Mouse (Mus musculus) lung, postnatal 0 days (tissue): ENCODE results near the gene Rptor. TPM values are rescaled to one million over a fixed set of nuclear protein-coding genes. Genes with fewer than 3 reads are reported as not detected.

Experiments
- ATAC-seq: fragments of 200-750 bp; cut with Nextera tagmentation; 2 replicates; pipeline ENCODE4 v1.8.0; 2017; ENCODE audit warnings: moderate library complexity
- DNase-seq: peaks from one replicate; pipeline ENCODE4 v3.0.0-alpha.2; 2016; ENCODE audit warnings: low spot score
- H3K27ac ChIP-seq: fragments of 300-500 bp; sonication (generic); 2 replicates; pipeline ENCODE4 v1.5.1; 2014; ENCODE audit warnings: antibody characterized with exemption, mild to moderate bottlenecking, low read length, mixed read lengths
- H3K27me3 ChIP-seq: fragments of 300-500 bp; sonication (generic); replicated peaks from 2 replicates; pipeline ENCODE4 v1.6.1; 2014; ENCODE audit warnings: low read length, mixed read lengths; ENCODE audit not compliant: insufficient read depth
- H3K36me3 ChIP-seq: fragments of 300-500 bp; sonication (generic); 2 replicates; pipeline ENCODE4 v1.6.1; 2014; ENCODE audit warnings: low read length, mixed read lengths; ENCODE audit not compliant: insufficient read depth
- H3K4me1 ChIP-seq: fragments of 300-500 bp; sonication (generic); 2 replicates; pipeline ENCODE4 v1.6.1; 2014; ENCODE audit warnings: antibody characterized with exemption, low read depth, low read length, mixed read lengths; ENCODE audit not compliant: insufficient read depth
- H3K4me2 ChIP-seq: fragments of 300-500 bp; sonication (generic); replicated peaks from 2 replicates; pipeline ENCODE4 v1.6.1; 2014; ENCODE audit warnings: low read depth, mild to moderate bottlenecking, low read length, moderate library complexity, mixed read lengths
- H3K4me3 ChIP-seq: fragments of 300-500 bp; sonication (generic); 2 replicates; pipeline ENCODE4 v1.5.1; 2014; ENCODE audit warnings: low read depth, low read length
- H3K9ac ChIP-seq: fragments of 300-500 bp; sonication (generic); replicated peaks from 2 replicates; pipeline ENCODE4 v1.6.1; 2014; ENCODE audit warnings: low read depth, mild to moderate bottlenecking
- H3K9me3 ChIP-seq: fragments of 300-500 bp; sonication (generic); 2 replicates; pipeline ENCODE4 v1.6.1; 2016; ENCODE audit warnings: low read length, mixed read lengths
- CTCF ChIP-seq: IDR thresholded peaks from 2 replicates; pipeline ENCODE4 v1.5.1; 2016; ENCODE audit warnings: antibody characterized with exemption, mild to moderate bottlenecking
- EP300 ChIP-seq: IDR thresholded peaks from 2 replicates; pipeline ENCODE4 v1.6.1; 2016; ENCODE audit warnings: antibody characterized with exemption, mild to moderate bottlenecking, control low read depth
- WGBS: fragments of 180-500 bp; shearing (Covaris S2); extraction: QIAGEN DNeasy Blood & Tissue Kit; methylation state at CpG from one replicate; pipeline ENCODE4 v1.1.7; 2014; 5-methylcytosine and 5-hydroxymethylcytosine counted together
- polyA plus RNA-seq: library from polyadenylated mRNA; unstranded; fragments of >200 nt; fragmentation: Nextera tagmentation; extraction: Ambion mirVana; gene quantifications from 2 replicates; pipeline ENCODE4 v1.2.1, GENCODE M21; 2015

Rptor gene
- polyA plus RNA-seq = 5.3 and 5.6 TPM in 2 replicates

- peak within 1 kb of the TSS; percentile 95 for H3K9ac ChIP-seq
- H3K9me3 ChIP-seq = no peaks in the 10 kb centered on the region
- peak within 1 kb of the TSS; percentile 93 for H3K4me3 ChIP-seq
- under 1% methylated on average over 46 of the region's 63 CpGs for WGBS
- H3K27ac ChIP-seq = peak within 1 kb of the TSS; percentile 77
- TF ChIP-seq EP300 (no peak), CTCF (no peak)
- no peaks in the 10 kb centered on the region for H3K36me3 ChIP-seq
- H3K4me2 ChIP-seq = peak within 1 kb of the TSS; percentile 94
- DNase-seq = peak; percentile 97
- peak; percentile 99 for ATAC-seq
- no peaks in the 10 kb centered on the region for H3K27me3 ChIP-seq
- H3K4me1 ChIP-seq = no peaks in the 10 kb centered on the region
Observed at GRCm38 (mm10) chr11:119602763-119603526, at the start of gene Rptor. Rptor (plus strand) TSS chr11:119602905.

GRCm38 (mm10) chr11:119554706-119555105, 48.0 kb upstream of the Rptor start:
- H3K4me2 ChIP-seq = no peak overlapping the region
- WGBS = 39% methylated on average over 7 of the region's 7 CpGs
- TF ChIP-seq EP300 = no peak
- TF ChIP-seq CTCF = no peak
- no peaks in the 10 kb centered on the region for H3K36me3 ChIP-seq
- no peak overlapping the region for H3K9ac ChIP-seq
- H3K4me1 ChIP-seq = peaks cover 16% of the 10 kb centered on the region; the same call in 1 of the 2 replicates
- ATAC-seq (peak; percentile 49; the same call in 1 of the 2 replicates), DNase-seq (peak; percentile 11)
- no peaks in the 10 kb centered on the region for H3K9me3 ChIP-seq
- H3K27me3 ChIP-seq = peaks cover 9% of the 10 kb centered on the region
- no peak overlapping the region for H3K27ac ChIP-seq
- no peak overlapping the region for H3K4me3 ChIP-seq

DNA sequence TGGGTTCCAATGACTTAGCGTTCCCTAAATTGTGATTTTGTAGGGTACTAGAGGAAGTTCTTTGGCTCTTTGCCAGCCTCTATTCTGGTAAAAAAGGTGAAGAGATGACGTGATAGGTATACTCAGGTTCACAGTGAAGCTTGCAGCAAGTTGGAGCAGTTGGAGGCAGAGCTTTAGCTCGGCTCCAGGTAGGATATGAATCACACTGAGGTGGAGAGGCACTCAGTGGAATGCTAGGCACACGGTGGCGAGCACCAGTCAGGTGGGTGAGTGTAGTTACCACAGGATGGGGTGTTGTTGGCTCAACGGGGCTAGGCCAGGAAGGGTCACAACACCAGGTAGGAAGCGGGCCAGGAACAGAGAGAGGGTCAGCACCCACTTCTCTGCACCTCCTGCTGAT, 47.5 kb upstream of the Rptor start:
- Histone ChIP-seq H3K27me3 (peaks cover 5% of the 10 kb centered on the region), H3K4me1 (peaks cover 16% of the 10 kb centered on the region; the same call in 1 of the 2 replicates), H3K36me3 (no peaks in the 10 kb centered on the region), H3K9me3 (no peaks in the 10 kb centered on the region), H3K4me2 (no peak overlapping the region), H3K4me3 (no peak overlapping the region), H3K9ac (no peak overlapping the region), H3K27ac (no peak overlapping the region)
- 49% methylated on average over 7 of the region's 7 CpGs for WGBS
- DNase-seq = peak; percentile 57
- ATAC-seq = peak; percentile 81
- TF ChIP-seq EP300 (no peak), CTCF (no peak)

- no peak overlapping the region for H3K4me2 ChIP-seq
- H3K4me3 ChIP-seq = no peak overlapping the region
- no peak overlapping the region for H3K9ac ChIP-seq
- TF ChIP-seq EP300 (no peak), CTCF (no peak)
- H3K27me3 ChIP-seq = no peaks in the 10 kb centered on the region
- peaks cover 9% of the 10 kb centered on the region; the same call in 1 of the 2 replicates for H3K4me1 ChIP-seq
- H3K27ac ChIP-seq = no peak overlapping the region
- ATAC-seq (no peak), DNase-seq (peak; percentile 14)
- H3K9me3 ChIP-seq = no peaks in the 10 kb centered on the region
- 32% methylated on average over 15 of the region's 17 CpGs for WGBS
- H3K36me3 ChIP-seq = no peaks in the 10 kb centered on the region
Observed at GRCm38 (mm10) chr11:119557940-119558869, 44.5 kb upstream of the Rptor start.

DNA sequence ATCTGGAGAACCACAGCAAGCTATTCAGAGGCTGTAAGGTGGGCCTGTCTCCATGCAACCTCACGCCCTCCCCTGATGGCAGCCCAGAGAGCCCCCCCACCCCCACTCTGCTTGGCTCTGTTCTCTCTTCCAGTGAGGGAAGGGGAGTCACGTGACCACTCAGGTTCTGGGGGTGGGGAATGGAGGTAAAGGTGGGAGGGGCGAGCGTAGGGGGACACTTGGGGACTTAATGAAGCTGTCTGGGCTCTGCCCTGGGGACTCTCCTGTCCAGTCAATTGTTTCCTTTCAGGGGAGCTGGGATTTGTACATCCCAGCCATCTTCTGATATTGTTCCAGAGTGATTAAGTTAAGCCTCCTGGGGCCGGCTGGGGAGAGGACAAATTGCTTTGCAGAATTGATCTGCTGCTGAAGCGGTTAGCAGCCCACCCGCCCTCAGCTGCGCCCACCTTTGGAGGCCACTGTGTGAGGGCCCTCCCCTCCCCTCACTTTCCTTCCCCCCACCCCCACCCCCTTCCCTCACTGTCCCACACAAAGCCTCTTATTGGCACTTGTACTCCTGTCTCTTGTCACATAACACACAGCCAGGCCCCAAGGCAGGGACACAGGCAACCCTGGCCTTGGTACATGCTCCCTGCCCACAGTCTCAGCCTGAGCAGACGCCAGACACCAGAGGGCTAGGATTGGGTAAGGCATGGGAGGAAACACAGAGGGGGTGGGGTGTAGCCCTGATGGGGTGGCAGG, 43.7 kb upstream of the Rptor start:
- H3K4me2 ChIP-seq = no peak overlapping the region
- H3K9me3 ChIP-seq = no peaks in the 10 kb centered on the region
- no peak overlapping the region for H3K9ac ChIP-seq
- H3K27ac ChIP-seq = no peak overlapping the region
- H3K27me3 ChIP-seq = no peaks in the 10 kb centered on the region
- no peak overlapping the region for H3K4me3 ChIP-seq
- TF ChIP-seq EP300 (no peak), CTCF (no peak)
- WGBS = 28% methylated on average over 6 of the region's 9 CpGs
- peaks cover 4% of the 10 kb centered on the region; the same call in 1 of the 2 replicates for H3K4me1 ChIP-seq
- DNase-seq = peak; percentile 17
- no peaks in the 10 kb centered on the region for H3K36me3 ChIP-seq
- no peak for ATAC-seq
